Mouse (Mus musculus): Measurements from ENCODE around the gene Ptpn7. TPM values are rescaled to one million over a fixed set of nuclear protein-coding genes. Genes with fewer than 3 reads are reported as not detected.

The Ptpn7 gene
- polyA plus RNA-seq, 1 experiment, result 219 TPM

- H3K27me3 ChIP-seq (ENCODE audit: control insufficient read depth, insufficient read depth, low read length), result no peaks in the 10 kb centered on the region
- no peak overlapping the region for H3K27ac ChIP-seq (ENCODE audit: control insufficient read depth, insufficient read depth, low read length)
- TF ChIP-seq CTCF (IDR thresholded peaks at IDR 0.05; ENCODE audit: borderline replicate concordance, control insufficient read depth, extremely low read depth, insufficient read depth, low read length, poor library complexity), result no peak
- no peak for TF ChIP-seq POLR2A (IDR thresholded peaks at IDR 0.05; ENCODE audit: control insufficient read depth, extremely low read depth, insufficient read depth, low read length, poor library complexity)
- no peak for DNase-seq
- no peak overlapping the region for H3K4me3 ChIP-seq (ENCODE audit: control insufficient read depth, insufficient read depth, low read length)
- WGBS, result 79% methylated on average over 4 of the region's 4 CpGs
- peaks cover 15% of the 10 kb centered on the region for H3K36me3 ChIP-seq (ENCODE audit: control insufficient read depth, insufficient read depth, low read length)
- peaks cover 25% of the 10 kb centered on the region for H3K4me1 ChIP-seq (replicated peaks; ENCODE audit: control insufficient read depth, insufficient read depth, low read length)
These were observed 16.0 kb downstream of the Ptpn7 start for GRCm38 (mm10) chr1:135148476-135148875.

- H3K36me3 ChIP-seq (ENCODE audit: control insufficient read depth, insufficient read depth, low read length), result peaks cover 10% of the 10 kb centered on the region
- no peak for DNase-seq
- no peaks in the 10 kb centered on the region for H3K27me3 ChIP-seq (ENCODE audit: control insufficient read depth, insufficient read depth, low read length)
- 80% methylated on average over 5 of the region's 5 CpGs for WGBS
- TF ChIP-seq POLR2A (IDR thresholded peaks at IDR 0.05; ENCODE audit: control insufficient read depth, extremely low read depth, insufficient read depth, low read length, poor library complexity) (no peak), CTCF (IDR thresholded peaks at IDR 0.05; ENCODE audit: borderline replicate concordance, control insufficient read depth, extremely low read depth, insufficient read depth, low read length, poor library complexity) (no peak)
- no peak overlapping the region for H3K4me3 ChIP-seq (ENCODE audit: control insufficient read depth, insufficient read depth, low read length)
- peaks cover 22% of the 10 kb centered on the region for H3K4me1 ChIP-seq (replicated peaks; ENCODE audit: control insufficient read depth, insufficient read depth, low read length)
- no peak overlapping the region for H3K27ac ChIP-seq (ENCODE audit: control insufficient read depth, insufficient read depth, low read length)
These were observed 16.5 kb downstream of the Ptpn7 start for GRCm38 (mm10) chr1:135148996-135149395.

- WGBS, result 72% methylated on average over 13 of the region's 13 CpGs
- Histone ChIP-seq H3K4me3 (ENCODE audit: control insufficient read depth, insufficient read depth, low read length) (no peak overlapping the region), H3K27me3 (ENCODE audit: control insufficient read depth, insufficient read depth, low read length) (no peaks in the 10 kb centered on the region), H3K36me3 (ENCODE audit: control insufficient read depth, insufficient read depth, low read length) (peaks cover 10% of the 10 kb centered on the region), H3K27ac (ENCODE audit: control insufficient read depth, insufficient read depth, low read length) (no peak overlapping the region), H3K4me1 (replicated peaks; ENCODE audit: control insufficient read depth, insufficient read depth, low read length) (peaks cover 3% of the 10 kb centered on the region; the same call in 1 of the 2 replicates)
- TF ChIP-seq CTCF (IDR thresholded peaks at IDR 0.05; ENCODE audit: borderline replicate concordance, control insufficient read depth, extremely low read depth, insufficient read depth, low read length, poor library complexity) (no peak), POLR2A (IDR thresholded peaks at IDR 0.05; ENCODE audit: control insufficient read depth, extremely low read depth, insufficient read depth, low read length, poor library complexity) (no peak)
- no peak for DNase-seq
These were observed 21.5 kb downstream of the Ptpn7 start for GRCm38 (mm10) chr1:135154011-135154410.

- peaks cover 10% of the 10 kb centered on the region for H3K36me3 ChIP-seq (ENCODE audit: control insufficient read depth, insufficient read depth, low read length)
- DNase-seq, result peak; percentile 60
- no peak for TF ChIP-seq POLR2A (IDR thresholded peaks at IDR 0.05; ENCODE audit: control insufficient read depth, extremely low read depth, insufficient read depth, low read length, poor library complexity)
- peak; percentile 64; the same call in 1 of the 2 replicates for TF ChIP-seq CTCF (IDR thresholded peaks at IDR 0.05; ENCODE audit: borderline replicate concordance, control insufficient read depth, extremely low read depth, insufficient read depth, low read length, poor library complexity)
- no peaks in the 10 kb centered on the region for H3K27me3 ChIP-seq (ENCODE audit: control insufficient read depth, insufficient read depth, low read length)
- H3K4me1 ChIP-seq (replicated peaks; ENCODE audit: control insufficient read depth, insufficient read depth, low read length), result peaks cover 3% of the 10 kb centered on the region; the same call in 1 of the 2 replicates
- H3K4me3 ChIP-seq (ENCODE audit: control insufficient read depth, insufficient read depth, low read length), result no peak overlapping the region
- 18% methylated on average over 14 of the region's 14 CpGs for WGBS
- H3K27ac ChIP-seq (ENCODE audit: control insufficient read depth, insufficient read depth, low read length), result no peak overlapping the region
These were observed 22.0 kb downstream of the Ptpn7 start for GRCm38 (mm10) chr1:135154411-135154959.

- H3K27me3 ChIP-seq (ENCODE audit: control insufficient read depth, insufficient read depth, low read length), result no peaks in the 10 kb centered on the region
- WGBS, result 88% methylated on average over 6 of the region's 6 CpGs
- DNase-seq, result no peak
These were observed 23.8 kb downstream of the Ptpn7 start for GRCm38 (mm10) chr1:135156300-135156699.

GRCm38 (mm10) chr1:135158633-135159032 lies 26.1 kb downstream of the Ptpn7 start:
- TF ChIP-seq POLR2A (IDR thresholded peaks at IDR 0.05; ENCODE audit: control insufficient read depth, extremely low read depth, insufficient read depth, low read length, poor library complexity) (no peak), CTCF (IDR thresholded peaks at IDR 0.05; ENCODE audit: borderline replicate concordance, control insufficient read depth, extremely low read depth, insufficient read depth, low read length, poor library complexity) (no peak)
- Histone ChIP-seq H3K4me1 (replicated peaks; ENCODE audit: control insufficient read depth, insufficient read depth, low read length) (peaks cover 3% of the 10 kb centered on the region; the same call in 1 of the 2 replicates), H3K27me3 (ENCODE audit: control insufficient read depth, insufficient read depth, low read length) (no peaks in the 10 kb centered on the region), H3K4me3 (ENCODE audit: control insufficient read depth, insufficient read depth, low read length) (no peak overlapping the region), H3K27ac (ENCODE audit: control insufficient read depth, insufficient read depth, low read length) (no peak overlapping the region), H3K36me3 (ENCODE audit: control insufficient read depth, insufficient read depth, low read length) (peaks cover 10% of the 10 kb centered on the region)
- no peak for DNase-seq
- WGBS, result 94% methylated on average over 5 of the region's 5 CpGs

More at GRCm38 (mm10) chr1:135156300-135156699, 23.8 kb downstream of the Ptpn7 start:
- TF ChIP-seq POLR2A (IDR thresholded peaks at IDR 0.05; ENCODE audit: control insufficient read depth, extremely low read depth, insufficient read depth, low read length, poor library complexity) (no peak), CTCF (IDR thresholded peaks at IDR 0.05; ENCODE audit: borderline replicate concordance, control insufficient read depth, extremely low read depth, insufficient read depth, low read length, poor library complexity) (no peak)
- Histone ChIP-seq H3K4me3 (ENCODE audit: control insufficient read depth, insufficient read depth, low read length) (no peak overlapping the region), H3K27ac (ENCODE audit: control insufficient read depth, insufficient read depth, low read length) (no peak overlapping the region), H3K4me1 (replicated peaks; ENCODE audit: control insufficient read depth, insufficient read depth, low read length) (peaks cover 3% of the 10 kb centered on the region; the same call in 1 of the 2 replicates), H3K36me3 (ENCODE audit: control insufficient read depth, insufficient read depth, low read length) (peaks cover 10% of the 10 kb centered on the region)
